Mouse (Mus musculus) limb, embryonic 12.5 days (tissue): Measurements from ENCODE around the gene Rfx3. TPM values are rescaled to one million over a fixed set of nuclear protein-coding genes. Genes with fewer than 3 reads are reported as not detected.
A peak's percentile ranks its signal among the peaks of the same experiment; 100 is the strongest.

Experiments
- ATAC-seq: fragments of 200-750 bp; cut with Nextera tagmentation; 2 replicates; pipeline ENCODE4 v1.8.0; 2017; ENCODE audit warnings: low read depth, moderate TSS enrichment; ENCODE audit not compliant: insufficient number of reproducible peaks, insufficient read depth, low FRiP score, low TSS enrichment
- H3K27ac ChIP-seq: fragments of 300-500 bp; sonication (generic); 2 replicates; pipeline ENCODE4 v1.5.1; 2016; ENCODE audit warnings: mild to moderate bottlenecking, moderate library complexity
- H3K27me3 ChIP-seq: fragments of 300-500 bp; sonication (generic); 2 replicates; pipeline ENCODE4 v1.6.1; 2016; ENCODE audit warnings: mild to moderate bottlenecking, moderate library complexity
- H3K36me3 ChIP-seq: fragments of 300-500 bp; sonication (generic); 2 replicates; pipeline ENCODE4 v1.6.1; 2016; ENCODE audit warnings: mild to moderate bottlenecking, moderate library complexity
- H3K4me1 ChIP-seq: fragments of 300-500 bp; sonication (generic); replicated peaks from 2 replicates; pipeline ENCODE4 v1.6.1; 2016
- H3K4me2 ChIP-seq: fragments of 300-500 bp; sonication (generic); 2 replicates; pipeline ENCODE4 v1.6.1; 2016; ENCODE audit warnings: mild to moderate bottlenecking, moderate library complexity
- H3K4me3 ChIP-seq: fragments of 300-500 bp; sonication (generic); replicated peaks from 2 replicates; pipeline ENCODE4 v1.5.1; 2016; ENCODE audit warnings: mild to moderate bottlenecking
- H3K9ac ChIP-seq: fragments of 300-500 bp; sonication (generic); replicated peaks from 2 replicates; pipeline ENCODE4 v1.6.1; 2016; ENCODE audit warnings: mild to moderate bottlenecking, moderate library complexity
- H3K9me3 ChIP-seq: fragments of 300-500 bp; sonication (generic); 2 replicates; pipeline ENCODE4 v1.6.1; 2016; ENCODE audit warnings: mild to moderate bottlenecking, moderate library complexity
- WGBS: fragments of 180-500 bp; shearing (Covaris S2); methylation state at CpG from one replicate; pipeline ENCODE4 v1.1.7; 2016; 5-methylcytosine and 5-hydroxymethylcytosine counted together
- polyA plus RNA-seq: library from polyadenylated mRNA; unstranded; fragments of >200 nt; fragmentation: Nextera tagmentation; extraction: Ambion mirVana; gene quantifications from 2 replicates; pipeline ENCODE4 v1.2.1, GENCODE M21; 2016

Gene Rfx3
- 13.8 and 14.6 TPM in 2 replicates for polyA plus RNA-seq

DNA sequence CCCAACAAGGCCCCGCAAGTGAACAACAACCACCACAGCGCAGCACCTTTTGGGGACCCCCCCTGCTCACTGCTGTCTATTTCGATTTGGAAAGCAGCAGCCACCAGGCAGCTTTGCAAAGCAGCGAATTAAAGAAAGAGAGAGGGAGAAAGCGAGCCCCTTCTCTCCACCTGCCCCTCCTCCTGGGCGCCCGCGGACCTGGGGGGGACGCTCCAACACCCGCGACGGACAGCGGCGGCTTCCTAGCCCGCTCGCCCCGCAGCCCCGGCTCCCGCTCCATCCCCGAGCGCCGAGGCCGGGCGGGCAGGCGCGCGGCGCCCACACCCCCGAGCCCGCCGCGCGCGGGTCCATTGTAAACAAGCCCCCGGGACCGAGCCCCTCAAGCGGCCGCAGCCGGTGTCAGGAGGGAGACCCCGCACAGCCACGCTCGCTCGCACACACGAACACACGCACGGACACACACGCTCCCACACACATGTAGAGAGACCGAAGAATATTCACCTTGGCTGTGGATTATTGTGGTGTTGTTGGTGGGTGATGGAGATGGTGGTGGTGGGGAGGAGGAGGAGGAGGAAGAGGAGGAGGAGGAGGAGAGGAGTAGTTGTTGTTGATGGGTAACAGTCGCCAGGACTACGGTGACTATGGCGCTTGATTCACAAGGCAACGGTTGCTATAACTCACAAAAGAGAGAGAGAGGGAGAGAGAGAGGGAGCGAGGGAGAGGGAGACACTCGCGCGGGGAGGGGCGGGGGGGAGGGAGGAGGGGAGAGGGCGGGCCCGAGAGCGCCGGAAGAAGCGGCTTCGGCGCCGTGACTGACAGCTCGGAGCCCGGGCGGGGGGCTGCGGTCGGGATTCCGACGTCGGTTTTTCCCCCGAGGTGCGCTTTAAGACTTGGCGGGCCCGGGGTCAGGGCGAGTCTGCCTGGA is at the start of gene Rfx3:
TSS of gene Rfx3 (minus strand) at position 696 of the 925 bp plus-strand sequence.
- WGBS, result under 1% methylated on average over 62 of the region's 78 CpGs
- peak; percentile 85 for ATAC-seq
- Histone ChIP-seq H3K4me3 (peak within 1 kb of the TSS; percentile 93), H3K9me3 (no peaks in the 10 kb centered on the region), H3K27me3 (no peaks in the 10 kb centered on the region), H3K9ac (peak within 1 kb of the TSS; percentile 95), H3K4me1 (no peaks in the 10 kb centered on the region; the same call in 1 of the 2 replicates), H3K27ac (peak within 1 kb of the TSS; percentile 100), H3K4me2 (peak within 1 kb of the TSS; percentile 80), H3K36me3 (no peaks in the 10 kb centered on the region)

DNA sequence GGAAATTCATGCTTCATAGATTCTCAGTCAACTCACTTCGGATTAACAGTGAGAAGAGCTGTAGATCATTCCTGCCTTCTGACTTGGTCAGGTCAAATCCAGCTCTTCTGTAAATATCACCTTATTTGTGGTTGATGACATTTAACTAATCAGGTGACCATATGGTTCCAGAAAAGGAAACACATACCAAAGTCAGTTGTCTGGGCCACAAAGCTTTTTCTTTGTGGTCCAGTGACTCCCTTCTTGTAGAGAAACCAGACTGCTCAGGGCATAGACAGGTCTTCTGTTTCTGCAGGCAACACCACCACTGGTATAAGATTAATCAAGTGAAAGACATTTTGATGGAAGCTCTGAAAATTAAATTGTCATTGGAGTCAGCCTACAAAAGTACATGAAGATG is 41.1 kb upstream of the Rfx3 start:
- H3K4me3 ChIP-seq, result no peak overlapping the region
- no peak overlapping the region for H3K9ac ChIP-seq
- H3K27ac ChIP-seq, result no peak overlapping the region
- no peak overlapping the region for H3K4me2 ChIP-seq
- WGBS, result 83% methylated on average over 1 of the region's 1 CpGs
- no peaks in the 10 kb centered on the region for H3K27me3 ChIP-seq
- no peaks in the 10 kb centered on the region for H3K9me3 ChIP-seq
- ATAC-seq, result no peak
- H3K4me1 ChIP-seq, result no peaks in the 10 kb centered on the region
- no peaks in the 10 kb centered on the region for H3K36me3 ChIP-seq

DNA sequence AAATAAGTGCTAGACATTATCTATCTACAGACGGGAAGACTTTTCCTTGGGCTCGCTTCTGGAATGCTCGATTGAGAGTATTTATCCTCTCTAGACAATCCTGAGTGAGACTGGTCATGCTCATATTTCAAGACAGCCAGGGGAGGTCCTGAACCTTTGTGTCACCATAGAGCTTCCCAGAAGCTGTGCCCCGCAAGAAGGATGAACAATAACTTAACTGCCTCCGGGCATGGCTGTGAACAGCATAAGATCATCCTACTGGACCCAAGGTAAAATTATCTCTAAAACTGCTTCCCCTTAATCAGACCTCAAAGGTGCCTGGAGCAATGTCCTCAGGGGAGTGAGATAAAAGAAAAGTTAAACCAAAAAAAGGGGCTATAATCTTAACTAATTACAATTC is 40.6 kb upstream of the Rfx3 start:
- no peak overlapping the region for H3K27ac ChIP-seq
- H3K4me1 ChIP-seq, result no peaks in the 10 kb centered on the region
- no peaks in the 10 kb centered on the region for H3K9me3 ChIP-seq
- ATAC-seq, result no peak
- no peaks in the 10 kb centered on the region for H3K36me3 ChIP-seq
- 94% methylated on average over 5 of the region's 5 CpGs for WGBS
- no peak overlapping the region for H3K4me2 ChIP-seq
- no peaks in the 10 kb centered on the region for H3K27me3 ChIP-seq
- no peak overlapping the region for H3K9ac ChIP-seq
- no peak overlapping the region for H3K4me3 ChIP-seq

DNA sequence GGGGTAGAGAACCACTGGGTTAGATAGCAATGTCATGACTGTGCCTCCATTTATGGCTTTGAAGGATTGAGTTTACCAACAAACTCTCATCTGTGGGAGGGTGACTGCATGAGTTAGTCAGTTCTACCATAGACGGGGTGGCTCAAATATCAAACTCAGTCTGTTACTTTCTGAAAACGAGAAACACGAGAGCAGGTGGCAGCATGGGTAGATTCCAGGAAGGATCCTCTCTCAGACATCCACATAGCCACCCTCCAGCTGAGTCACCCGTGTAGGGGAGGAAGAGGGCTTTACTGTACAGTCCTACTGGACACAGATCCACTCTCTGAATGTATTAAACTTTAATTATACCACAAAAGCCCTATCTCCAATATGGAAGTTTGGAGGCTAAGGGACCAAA is 38.3 kb upstream of the Rfx3 start:
- H3K9ac ChIP-seq, result no peak overlapping the region
- no peaks in the 10 kb centered on the region for H3K36me3 ChIP-seq
- no peak overlapping the region for H3K27ac ChIP-seq
- 80% methylated on average over 4 of the region's 4 CpGs for WGBS
- H3K4me2 ChIP-seq, result no peak overlapping the region
- H3K9me3 ChIP-seq, result no peaks in the 10 kb centered on the region
- H3K4me3 ChIP-seq, result no peak overlapping the region
- H3K27me3 ChIP-seq, result no peaks in the 10 kb centered on the region
- ATAC-seq, result no peak
- H3K4me1 ChIP-seq, result no peaks in the 10 kb centered on the region

DNA sequence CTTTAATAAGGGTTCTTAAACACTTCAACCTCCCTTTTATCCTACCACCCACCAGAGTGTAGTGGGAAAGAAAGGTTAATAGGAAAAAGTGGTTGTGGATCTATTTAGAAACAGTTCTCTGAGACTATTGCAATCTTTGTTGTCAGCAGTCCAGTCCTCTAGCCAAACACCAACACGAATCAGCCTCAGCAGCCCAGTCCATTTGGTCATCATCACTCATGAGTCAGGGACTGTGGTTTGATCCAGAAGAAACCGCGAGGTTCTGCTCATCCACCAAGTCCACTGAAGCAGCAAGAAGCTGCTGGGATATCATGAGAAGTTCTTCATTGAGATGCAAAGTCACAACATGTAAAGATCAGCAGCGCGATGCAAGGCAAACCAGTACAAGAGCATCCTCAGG is 35.8 kb upstream of the Rfx3 start:
- Histone ChIP-seq H3K27ac (no peak overlapping the region), H3K4me3 (no peak overlapping the region), H3K9ac (no peak overlapping the region), H3K4me1 (no peaks in the 10 kb centered on the region), H3K36me3 (no peaks in the 10 kb centered on the region), H3K4me2 (no peak overlapping the region), H3K27me3 (no peaks in the 10 kb centered on the region), H3K9me3 (no peaks in the 10 kb centered on the region)
- 83% methylated on average over 5 of the region's 5 CpGs for WGBS
- no peak for ATAC-seq

DNA sequence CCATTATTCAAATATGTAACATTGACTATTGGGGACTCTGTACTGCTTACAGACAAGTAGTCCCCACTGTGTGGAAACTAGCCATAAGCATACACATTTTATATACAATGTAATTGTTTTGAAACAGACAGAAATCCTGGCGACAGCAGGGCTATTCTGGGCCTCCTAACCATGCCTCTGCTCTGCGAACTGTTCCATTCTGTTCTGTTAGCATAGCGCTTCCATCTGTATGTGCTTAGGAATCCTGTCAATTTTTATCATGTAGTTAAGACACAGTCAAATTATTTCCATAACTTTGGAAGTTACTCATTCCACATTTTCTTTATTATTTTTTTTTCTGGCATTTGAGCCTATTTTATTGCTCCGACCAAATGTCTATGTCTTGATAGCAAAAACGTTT is 34.0 kb upstream of the Rfx3 start:
- no peak overlapping the region for H3K4me3 ChIP-seq
- no peak overlapping the region for H3K27ac ChIP-seq
- H3K9me3 ChIP-seq, result no peaks in the 10 kb centered on the region
- H3K9ac ChIP-seq, result no peak overlapping the region
- H3K27me3 ChIP-seq, result no peaks in the 10 kb centered on the region
- no peaks in the 10 kb centered on the region for H3K4me1 ChIP-seq
- 74% methylated on average over 5 of the region's 5 CpGs for WGBS
- H3K4me2 ChIP-seq, result no peak overlapping the region
- H3K36me3 ChIP-seq, result no peaks in the 10 kb centered on the region
- ATAC-seq, result no peak

DNA sequence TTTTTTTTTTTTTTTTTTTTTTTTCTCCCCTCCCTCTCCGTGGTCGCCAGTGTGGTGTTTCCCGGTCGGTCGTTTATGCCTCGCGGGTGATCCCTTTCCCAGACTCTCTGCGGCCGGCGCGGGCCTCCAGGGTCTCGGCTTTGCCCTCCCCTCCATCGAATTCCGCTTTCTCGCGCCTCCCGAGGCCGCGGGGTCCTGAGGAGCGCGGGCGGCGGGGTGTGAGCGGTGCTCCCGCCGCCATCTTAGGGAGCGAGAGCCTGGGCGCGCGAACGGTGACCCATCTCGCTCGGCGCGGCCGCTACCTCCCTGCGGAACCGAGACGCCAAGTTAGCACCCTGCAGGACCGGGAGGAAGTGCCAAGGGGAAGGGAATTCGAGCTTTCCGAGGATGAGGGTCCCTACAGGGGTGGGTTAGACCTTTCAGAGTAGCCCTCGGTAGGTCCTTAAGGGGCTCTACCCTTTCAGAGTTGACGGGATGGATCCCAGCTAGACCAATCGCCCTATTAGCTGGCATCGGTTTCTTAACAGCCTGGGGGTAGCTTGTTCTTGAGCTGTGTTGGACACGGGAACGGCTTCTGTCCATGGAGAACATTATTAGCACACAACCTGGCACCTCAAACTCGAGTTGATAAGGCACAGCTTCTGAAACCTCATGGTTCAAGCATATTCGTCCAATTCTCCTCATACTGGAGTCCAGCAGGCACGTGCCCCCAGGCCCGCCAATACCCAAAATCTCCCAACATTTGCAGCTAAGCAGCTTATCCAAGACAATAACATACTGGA is 943 bp upstream of the Rfx3 start:
- WGBS, result under 1% methylated on average over 52 of the region's 52 CpGs
- peak overlapping the region; percentile 93 for H3K4me3 ChIP-seq
- H3K36me3 ChIP-seq, result no peaks in the 10 kb centered on the region
- no peaks in the 10 kb centered on the region; the same call in 1 of the 2 replicates for H3K4me1 ChIP-seq
- H3K4me2 ChIP-seq, result peak overlapping the region; percentile 65
- H3K9me3 ChIP-seq, result no peaks in the 10 kb centered on the region
- peak overlapping the region; percentile 100 for H3K27ac ChIP-seq
- ATAC-seq, result peak; percentile 68
- peak overlapping the region; percentile 85 for H3K9ac ChIP-seq
- H3K27me3 ChIP-seq, result no peaks in the 10 kb centered on the region

DNA sequence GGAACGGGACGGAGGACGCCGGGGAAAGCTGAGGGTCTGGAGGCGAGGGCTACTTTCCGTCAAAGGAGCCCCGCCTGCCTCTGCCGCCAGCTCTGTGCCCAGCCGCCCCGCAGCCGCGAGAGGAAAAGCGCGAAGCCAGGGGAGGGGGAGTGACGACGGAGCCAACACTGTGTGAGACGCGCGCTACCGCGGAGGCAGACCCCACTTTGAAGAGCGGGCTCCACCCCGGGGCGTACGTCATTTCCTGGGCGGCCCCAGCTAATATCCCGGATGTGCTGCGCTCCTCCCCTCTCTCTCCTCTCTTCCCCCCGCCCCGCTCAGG is 391 bp upstream of the Rfx3 start:
- Histone ChIP-seq H3K27me3 (no peaks in the 10 kb centered on the region), H3K27ac (peak overlapping the region; percentile 100), H3K9ac (peak overlapping the region; percentile 95), H3K4me1 (no peaks in the 10 kb centered on the region; the same call in 1 of the 2 replicates), H3K36me3 (no peaks in the 10 kb centered on the region), H3K4me3 (peak overlapping the region; percentile 93), H3K4me2 (peak overlapping the region; percentile 80), H3K9me3 (no peaks in the 10 kb centered on the region)
- under 1% methylated on average over 30 of the region's 30 CpGs for WGBS
- peak; percentile 98 for ATAC-seq

DNA sequence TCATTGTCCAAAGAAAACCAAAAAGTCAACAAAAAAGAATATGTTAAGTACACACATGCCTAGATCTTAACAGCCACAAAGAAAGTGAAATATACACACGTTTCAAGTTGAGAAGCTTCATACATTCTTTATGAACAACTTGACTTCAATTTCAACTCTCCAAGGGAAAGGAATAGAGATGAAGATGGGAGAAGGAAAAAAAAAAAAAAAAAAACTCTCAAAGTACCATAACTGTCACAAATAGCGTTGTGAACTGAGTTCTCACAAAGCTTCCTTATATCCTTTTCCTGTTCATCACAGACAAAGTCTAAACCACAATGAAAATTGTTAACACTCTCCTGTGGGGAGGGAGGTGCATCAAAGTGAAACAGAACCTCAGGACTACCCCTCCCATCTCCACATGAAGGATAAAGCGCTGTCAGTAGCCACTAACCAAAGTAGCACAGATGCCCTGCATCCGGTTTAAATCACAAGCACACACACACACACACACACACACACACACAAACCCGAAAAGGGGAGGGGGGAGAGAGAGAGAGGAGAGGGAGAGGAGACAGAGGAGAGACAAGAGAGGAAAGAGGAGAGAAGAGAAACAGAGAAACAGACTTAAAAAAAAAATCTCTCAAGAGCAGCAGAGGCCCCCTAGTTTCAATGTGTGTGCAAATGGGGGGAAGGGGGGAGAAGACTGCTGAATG is 1.2 kb downstream of the Rfx3 start:
- no peak for ATAC-seq

DNA sequence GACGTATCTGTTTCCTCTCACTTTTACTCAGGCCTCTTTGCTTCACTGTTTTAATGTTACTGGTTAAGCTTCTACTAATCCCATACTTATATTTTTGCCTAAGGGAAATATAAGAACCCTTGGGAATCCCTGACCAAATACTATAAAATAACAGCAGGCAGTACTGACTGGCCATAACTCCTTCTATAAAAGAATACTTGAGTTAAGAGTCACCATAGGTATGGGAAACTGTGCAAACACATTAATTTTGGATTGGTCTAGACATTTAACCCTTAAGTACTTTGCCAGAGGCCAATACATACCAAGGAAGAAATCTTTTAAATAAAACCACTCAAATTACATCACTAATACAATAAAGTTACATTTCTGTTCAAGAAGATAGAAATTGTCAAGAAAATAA is 6.8 kb downstream of the Rfx3 start:
- ATAC-seq, result peak; percentile 56; the same call in 1 of the 2 replicates
- Histone ChIP-seq H3K9me3 (no peaks in the 10 kb centered on the region), H3K27me3 (no peaks in the 10 kb centered on the region), H3K36me3 (no peaks in the 10 kb centered on the region), H3K27ac (peak overlapping the region; percentile 46; the same call in 1 of the 2 replicates), H3K4me3 (no peak overlapping the region), H3K4me1 (peaks cover 9% of the 10 kb centered on the region), H3K4me2 (0 out of 2 replicates have a peak overlapping the region, but pooled peaks have one; percentile 1), H3K9ac (no peak overlapping the region)
- WGBS, result 3% methylated on average over 1 of the region's 1 CpGs

More for the DNA sequence above, 1.2 kb downstream of the Rfx3 start:
- H3K36me3 ChIP-seq, result no peaks in the 10 kb centered on the region
- H3K9ac ChIP-seq, result peak overlapping the region; percentile 95
- WGBS, result 2% methylated on average over 5 of the region's 5 CpGs
- H3K27ac ChIP-seq, result peak overlapping the region; percentile 100
- H3K4me3 ChIP-seq, result peak overlapping the region; percentile 93
- H3K4me2 ChIP-seq, result peak overlapping the region; percentile 80
- no peaks in the 10 kb centered on the region for H3K27me3 ChIP-seq
- no peaks in the 10 kb centered on the region for H3K9me3 ChIP-seq
- no peaks in the 10 kb centered on the region; the same call in 1 of the 2 replicates for H3K4me1 ChIP-seq

DNA sequence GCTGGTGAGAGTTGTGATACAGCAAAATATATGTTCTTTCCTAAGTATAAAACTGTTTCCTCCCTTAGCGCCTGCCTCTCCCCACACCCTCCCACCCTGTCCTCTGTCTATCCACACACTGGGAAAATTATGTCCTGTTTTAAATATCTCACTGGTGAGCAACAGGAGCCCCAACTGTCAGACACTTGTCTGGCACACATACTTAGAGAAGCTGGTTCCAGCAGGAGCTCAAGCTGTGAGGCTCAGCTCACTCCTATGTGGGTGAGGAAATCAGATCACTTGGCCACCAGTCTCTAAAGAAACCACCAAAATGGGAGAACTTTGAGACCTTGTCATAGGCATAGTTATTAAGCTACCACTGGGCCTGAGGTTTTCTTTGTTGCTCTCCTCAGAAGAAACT is 7.5 kb downstream of the Rfx3 start:
- Histone ChIP-seq H3K9ac (no peak overlapping the region), H3K36me3 (no peaks in the 10 kb centered on the region), H3K4me3 (no peak overlapping the region), H3K27me3 (no peaks in the 10 kb centered on the region), H3K4me1 (peaks cover 9% of the 10 kb centered on the region), H3K4me2 (peak overlapping the region; percentile 1; the same call in 1 of the 2 replicates), H3K27ac (peak overlapping the region; percentile 46; the same call in 1 of the 2 replicates), H3K9me3 (no peaks in the 10 kb centered on the region)
- ATAC-seq, result peak; percentile 47
- 50% methylated on average over 1 of the region's 1 CpGs for WGBS
